Mouse (Mus musculus) heart, postnatal 10 days (tissue): ENCODE data around the gene Tex46. TPM values are rescaled to one million over a fixed set of nuclear protein-coding genes. Genes with fewer than 3 reads are reported as not detected.

Source experiments
- DNase-seq, 2 experiments: peaks; one replicate each; pipeline ENCODE4 v3.0.0; 2021
- intact Hi-C: fragments of 180-260 bp; cut with DNase I; formaldehyde crosslinking; loops from one replicate; pipeline ENCODE4 v1.15.1; 2025
- total RNA-seq, 2 experiments: library from RNA; stranded (reverse); gene quantifications; 2 replicates each; pipeline ENCODE4 v1.2.3; 2021

The Tex46 gene
- not detected for total RNA-seq

DNA sequence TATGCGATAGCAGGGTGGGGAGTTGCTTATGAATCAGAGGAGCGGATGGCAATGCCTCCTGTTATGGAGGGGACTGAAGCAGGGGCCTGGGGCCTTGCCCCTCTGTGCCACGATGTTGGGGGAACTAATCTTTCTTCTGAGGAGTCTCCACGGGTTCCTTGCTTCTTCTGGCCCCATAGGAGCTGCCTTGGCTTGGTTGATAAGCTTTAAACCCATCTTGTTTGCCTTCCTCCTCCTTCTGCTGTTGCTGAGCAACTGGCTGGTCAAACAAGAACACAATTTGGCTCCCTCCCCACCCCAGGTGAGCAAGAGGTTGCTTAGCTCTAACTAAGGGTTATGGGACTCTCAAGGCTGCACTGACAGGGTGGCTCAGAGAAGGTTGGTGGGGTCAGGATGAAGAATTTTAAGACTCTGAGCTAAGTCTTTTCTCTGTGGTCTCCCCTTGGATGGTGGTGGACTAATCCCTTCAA is at the start of gene Tex46:
Gene Tex46, plus strand, starts transcription at position 51 of the 470 bp plus-strand sequence.
- no peak for DNase-seq
- intact Hi-C loops, result no loop called here

DNA sequence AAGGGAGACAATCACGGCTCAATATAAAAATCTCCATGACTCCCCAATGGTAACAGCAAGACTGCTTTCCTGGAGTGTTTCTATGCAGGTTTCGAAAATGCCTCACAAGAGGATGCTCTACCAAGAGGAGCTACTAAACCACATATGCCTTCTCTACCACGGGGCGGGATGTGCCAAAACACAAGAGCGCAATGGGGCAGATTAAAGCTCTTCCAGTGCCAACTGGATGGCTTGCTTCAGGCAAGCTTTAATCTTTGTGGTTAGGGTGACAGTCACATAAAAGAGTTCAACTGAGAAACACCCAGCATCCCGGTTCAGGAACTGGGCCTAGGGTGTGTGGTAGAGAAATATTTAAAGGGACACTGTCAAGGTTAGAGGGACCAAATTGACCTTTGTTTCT is 47.5 kb upstream of the Tex46 start:
- DNase-seq, result no peak
- intact Hi-C loops, result no loop called here

DNA sequence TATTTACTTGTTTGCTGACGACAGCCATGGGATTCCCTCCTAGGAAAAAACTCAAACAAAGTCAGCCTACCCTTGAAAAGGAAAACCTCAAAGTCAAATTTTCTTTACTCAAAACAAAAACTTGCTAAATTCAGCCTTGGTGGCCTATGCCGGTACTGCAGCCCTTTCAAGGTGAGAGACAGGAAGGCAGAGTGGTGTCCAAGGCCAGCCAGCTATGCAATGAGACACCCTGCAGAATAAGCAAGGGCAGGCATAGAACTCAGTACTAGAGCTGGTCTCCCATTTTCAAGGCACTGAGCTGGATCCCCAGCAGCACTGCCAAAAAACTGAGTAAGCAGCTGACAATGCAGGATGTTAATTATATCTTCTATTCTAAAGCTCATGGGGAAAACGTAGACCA is 41.6 kb upstream of the Tex46 start:
- no peak for DNase-seq
- intact Hi-C loops, result no loop called here

DNA sequence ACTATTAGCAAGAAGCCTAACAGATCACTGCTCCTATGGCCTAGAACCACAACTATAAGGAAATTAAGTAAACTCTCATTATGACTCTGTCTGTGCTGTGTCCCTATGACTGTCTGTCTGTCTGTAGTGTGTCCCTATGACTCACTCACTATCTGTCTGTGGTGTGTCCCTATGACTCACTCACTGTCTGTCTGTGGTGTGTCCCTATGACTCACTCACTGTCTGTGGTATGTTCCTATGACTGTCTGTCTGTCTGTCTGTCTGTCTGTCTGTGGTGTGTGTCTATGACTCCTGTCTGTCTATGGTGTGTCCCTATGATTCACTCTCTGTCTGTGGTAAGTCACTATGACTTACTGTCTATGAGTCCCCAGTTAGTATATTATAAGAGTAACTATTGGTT is 40.2 kb upstream of the Tex46 start:
- DNase-seq, result no peak
- intact Hi-C loops, result no loop called here

DNA sequence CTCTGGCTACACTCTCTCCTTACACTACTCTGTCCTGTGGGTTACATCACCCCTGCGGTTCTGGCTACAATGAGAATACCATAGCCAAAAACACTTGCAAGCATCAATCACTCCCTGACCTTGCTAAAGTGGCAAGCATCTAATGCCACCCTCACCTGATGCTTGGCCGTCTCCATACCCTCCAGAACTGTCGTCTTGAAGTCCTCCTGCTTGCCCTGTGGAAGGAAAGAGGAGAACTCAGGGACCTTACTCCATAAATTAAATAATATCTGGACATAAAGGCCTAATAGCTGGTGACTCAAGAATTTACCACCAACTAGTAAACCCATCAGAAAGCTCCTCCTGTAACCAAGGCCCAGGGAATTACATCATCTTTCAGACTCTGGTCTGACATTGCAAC is 28.4 kb upstream of the Tex46 start:
- intact Hi-C loops, result no loop called here
- DNase-seq, result no peak

DNA sequence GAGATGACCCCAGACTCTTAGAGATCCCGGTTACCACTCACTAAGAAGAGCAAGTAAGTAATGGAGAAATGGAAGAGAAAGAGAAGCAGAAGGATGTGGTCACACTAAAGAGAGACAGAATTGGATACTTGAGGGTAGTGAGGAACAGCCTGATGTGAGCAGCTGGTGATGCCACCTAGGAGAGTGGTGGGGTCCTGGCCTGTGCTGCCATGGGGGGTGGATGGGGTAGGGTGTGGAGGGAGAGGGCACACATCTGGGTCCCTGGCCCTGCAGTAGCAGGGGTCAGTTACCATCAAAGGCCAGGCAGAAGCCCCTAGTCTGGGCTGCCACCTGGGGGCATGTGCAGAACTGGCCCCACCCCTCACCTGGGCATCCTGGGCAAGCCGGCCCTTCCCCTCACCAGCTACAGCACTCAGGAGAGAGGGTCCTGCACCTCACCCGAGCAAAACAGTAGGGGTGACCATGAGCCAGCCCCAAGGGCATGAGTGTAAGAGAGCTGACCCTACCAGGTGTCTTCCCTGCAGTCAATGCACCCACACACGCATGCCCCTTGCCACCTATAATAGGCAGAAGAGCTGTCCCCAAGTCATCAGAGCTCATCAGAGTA is 22.9 kb upstream of the Tex46 start:
- intact Hi-C loops, result no loop called here
- DNase-seq, result no peak

DNA sequence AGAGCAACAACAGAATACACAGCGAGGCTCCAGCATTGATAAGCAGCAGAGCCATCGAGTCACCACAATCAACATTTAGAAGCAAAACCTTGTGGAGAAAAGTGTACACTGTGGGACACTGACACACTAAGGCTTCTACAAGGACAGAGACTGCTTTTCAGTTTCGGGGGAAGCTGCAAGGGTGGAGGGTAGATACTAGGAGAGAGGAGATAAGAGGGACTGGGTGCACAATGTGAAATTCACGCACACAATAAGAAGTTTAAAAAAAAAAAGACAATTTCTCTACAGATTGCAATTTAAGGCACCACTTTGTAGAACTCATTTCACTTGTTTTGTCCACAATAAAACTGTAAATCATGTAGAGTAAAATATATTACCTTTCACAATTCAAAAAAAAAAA is 22.2 kb upstream of the Tex46 start:
- intact Hi-C loops, result no loop called here
- DNase-seq, result no peak

DNA sequence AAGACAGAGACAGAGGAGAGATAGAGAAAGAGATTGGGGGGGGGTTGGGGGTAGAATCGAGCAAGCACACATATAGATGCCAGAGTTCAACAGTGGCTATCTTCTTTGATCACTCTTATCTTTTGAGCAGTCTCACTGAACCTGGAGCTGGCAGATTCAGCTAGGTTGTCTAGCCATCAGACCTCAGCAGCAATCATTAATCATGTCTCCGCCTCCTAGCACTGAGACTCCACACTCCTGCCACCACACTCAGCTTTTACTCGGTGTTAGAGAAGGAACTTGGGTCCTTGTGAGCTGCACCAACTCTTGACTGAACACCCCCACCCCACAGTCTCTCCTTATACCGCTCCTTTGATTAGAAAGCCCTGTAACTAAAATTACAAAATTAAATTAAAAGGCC is 18.1 kb upstream of the Tex46 start:
- intact Hi-C loops, result no loop called here
- no peak for DNase-seq

DNA sequence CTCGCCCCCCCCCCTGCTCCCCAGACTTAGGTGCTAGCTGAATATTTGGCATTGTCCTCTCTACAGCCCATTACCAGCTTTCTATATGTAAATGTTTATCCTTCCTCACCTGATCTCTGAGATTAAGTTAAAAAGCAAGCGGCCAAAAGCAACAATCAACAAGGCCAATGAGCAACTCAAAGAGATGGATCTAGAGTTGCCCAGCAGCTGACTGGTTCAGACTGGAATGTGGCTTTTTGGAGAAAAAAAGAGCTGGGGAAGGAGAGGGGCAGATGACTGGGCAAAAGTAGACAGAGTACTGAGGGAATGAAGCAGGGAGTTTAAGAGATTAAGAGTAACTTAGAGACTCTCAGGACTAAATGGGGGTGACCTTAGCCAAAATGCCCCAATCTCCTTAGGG is 16.2 kb upstream of the Tex46 start:
- intact Hi-C loops, result no loop called here
- DNase-seq, result no peak

DNA sequence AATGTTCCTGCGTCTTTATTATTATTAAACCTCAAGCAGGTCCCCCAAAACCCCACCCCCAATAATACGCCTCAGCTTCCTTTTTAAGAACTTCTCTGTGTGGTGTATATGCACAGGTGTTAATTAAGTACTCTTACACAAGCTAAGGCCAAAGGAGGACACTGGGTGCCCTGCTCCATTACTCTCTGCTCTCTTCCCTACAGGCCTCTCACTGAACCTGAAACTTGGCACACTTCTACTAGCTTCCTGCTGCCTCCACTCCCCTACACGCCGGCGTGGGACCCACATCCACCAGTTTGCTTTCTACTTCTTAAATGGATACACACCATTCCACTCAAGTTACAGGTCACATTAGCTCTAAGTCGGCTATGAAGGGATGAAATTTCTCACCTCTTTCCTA is 15.0 kb upstream of the Tex46 start:
- DNase-seq, result no peak
- intact Hi-C loops, result no loop called here

DNA sequence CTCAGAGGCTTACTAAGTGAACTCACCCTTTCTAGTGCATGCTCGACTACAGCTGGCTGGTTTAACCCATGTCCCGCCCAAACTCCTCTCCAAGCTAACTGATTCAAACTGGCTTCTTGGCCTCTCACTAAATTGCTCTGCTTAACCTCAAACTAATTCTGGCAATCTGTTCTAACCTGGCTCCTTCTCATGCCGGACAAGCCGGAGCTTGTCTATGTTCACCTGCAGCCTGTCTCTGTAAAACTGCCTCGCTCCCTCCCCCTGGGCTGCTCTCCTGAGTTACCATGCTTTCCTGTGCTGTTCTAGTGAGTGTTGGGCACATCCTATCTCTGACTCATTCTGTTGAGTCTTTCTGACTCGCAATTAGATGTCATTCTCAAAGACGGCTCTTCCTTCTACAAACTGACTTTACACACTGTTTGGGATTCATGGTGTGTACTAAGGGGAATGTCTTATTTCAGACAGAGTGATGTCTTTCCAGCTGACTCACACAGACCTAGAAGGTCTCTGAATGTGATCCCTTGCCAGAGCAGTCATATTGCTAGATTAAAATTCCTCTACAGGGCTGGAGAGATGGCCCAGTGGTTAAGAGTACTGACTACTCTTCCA is 11.9 kb upstream of the Tex46 start:
- intact Hi-C loops, result no loop called here
- DNase-seq, result no peak

DNA sequence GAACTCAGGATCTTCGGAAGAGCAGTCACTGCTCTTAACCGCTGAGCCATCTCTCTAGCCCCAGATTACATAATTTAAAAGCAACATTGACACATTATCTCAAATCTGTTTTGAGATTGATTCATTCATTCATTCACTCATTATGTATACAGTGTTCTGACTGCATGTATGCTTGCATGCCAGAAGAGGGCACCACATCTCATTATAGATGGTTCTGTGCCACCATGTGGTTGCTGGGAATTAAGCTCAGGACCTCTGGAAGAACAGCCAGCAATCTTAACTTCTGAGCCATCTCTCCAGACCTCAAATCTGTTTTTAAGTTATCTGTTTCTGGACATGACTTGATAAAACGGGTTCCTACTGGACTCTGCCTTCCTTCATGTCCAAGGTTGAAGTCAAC is 10.4 kb upstream of the Tex46 start:
- DNase-seq, result no peak
- intact Hi-C loops, result loop anchor here (5.0 to 10.0 kb wide), 2 partner anchors 148 to 545 kb away; partner anchors contain the start of gene Rpl11

DNA sequence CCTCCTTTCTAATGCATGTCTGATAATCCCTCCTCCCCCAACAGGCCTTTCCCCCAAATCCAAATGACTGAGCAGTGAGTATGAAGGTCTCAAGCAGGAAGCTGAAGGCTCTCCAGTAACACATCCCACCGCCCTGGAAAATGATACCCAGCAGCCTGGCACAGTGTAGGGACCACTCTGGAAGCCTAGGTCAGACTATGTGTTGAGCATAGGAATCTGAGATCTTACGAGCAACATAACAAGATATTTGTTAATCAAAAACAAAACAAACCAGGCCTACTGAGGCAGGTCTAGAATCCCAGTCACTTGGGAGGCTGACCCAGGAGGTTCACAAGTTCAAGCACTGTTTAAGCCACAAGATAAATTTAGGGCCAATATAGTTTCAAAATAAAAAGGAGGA is 9.7 kb upstream of the Tex46 start:
- DNase-seq, result no peak
- intact Hi-C loops, result loop anchor here (5.0 to 10.0 kb wide), 2 partner anchors 148 to 546 kb away; partner anchors contain the start of gene Rpl11

DNA sequence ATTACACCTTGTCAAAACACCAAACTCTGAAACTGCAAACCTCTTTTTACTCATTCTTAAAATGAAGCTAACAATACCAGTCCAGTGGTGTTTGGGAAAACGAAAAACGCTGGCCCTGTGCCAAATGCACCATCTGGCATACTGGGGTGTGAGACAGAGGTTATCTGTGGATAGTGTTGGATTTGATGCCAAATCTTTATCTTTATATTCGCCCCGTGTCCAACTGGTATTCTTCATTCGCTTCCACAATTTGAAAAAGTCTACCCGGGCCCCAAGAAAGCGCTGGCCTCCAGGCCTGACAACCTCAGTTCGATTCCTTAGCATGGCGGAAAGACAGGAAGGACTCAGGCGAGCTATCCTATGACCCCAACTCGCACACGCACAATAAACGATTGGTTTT is 8.8 kb upstream of the Tex46 start:
- intact Hi-C loops, result loop anchor here (5.0 to 10.0 kb wide), 2 partner anchors 149 to 547 kb away; partner anchors contain the start of gene Rpl11
- peak; percentile 54 to 78 for DNase-seq

DNA sequence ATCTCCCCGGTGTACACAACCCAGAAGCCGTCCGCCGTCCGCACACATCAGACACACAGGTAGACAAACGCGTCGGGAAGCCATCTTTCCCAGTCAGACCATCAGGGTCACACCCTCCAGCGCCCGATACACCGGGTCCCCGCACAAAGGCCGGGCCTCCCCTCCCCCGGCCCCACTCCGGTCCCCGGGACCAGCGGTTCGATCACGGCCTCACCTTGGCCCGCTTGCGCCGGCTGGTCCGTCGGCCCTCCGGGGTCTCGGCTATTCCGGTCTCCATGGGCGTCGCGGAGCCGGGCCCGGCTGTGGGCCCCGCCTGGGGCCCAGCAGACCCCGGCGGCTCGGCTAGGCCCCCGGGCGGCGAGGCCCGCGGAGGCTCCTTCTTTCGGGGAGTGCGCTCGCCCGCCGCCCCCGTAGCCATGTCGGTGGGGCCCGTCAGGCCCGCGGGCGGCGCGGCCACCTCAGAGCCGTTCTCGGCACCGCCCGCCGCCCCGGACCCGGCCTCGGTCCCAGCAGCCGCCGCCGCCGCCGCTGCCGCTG is 8.2 kb upstream of the Tex46 start:
- intact Hi-C loops, result loop anchor here (1.0 to 10.0 kb wide), 3 partner anchors 76 to 547 kb away; partner anchors contain the start of gene Rpl11
- peak; percentile 62 to 65 for DNase-seq

DNA sequence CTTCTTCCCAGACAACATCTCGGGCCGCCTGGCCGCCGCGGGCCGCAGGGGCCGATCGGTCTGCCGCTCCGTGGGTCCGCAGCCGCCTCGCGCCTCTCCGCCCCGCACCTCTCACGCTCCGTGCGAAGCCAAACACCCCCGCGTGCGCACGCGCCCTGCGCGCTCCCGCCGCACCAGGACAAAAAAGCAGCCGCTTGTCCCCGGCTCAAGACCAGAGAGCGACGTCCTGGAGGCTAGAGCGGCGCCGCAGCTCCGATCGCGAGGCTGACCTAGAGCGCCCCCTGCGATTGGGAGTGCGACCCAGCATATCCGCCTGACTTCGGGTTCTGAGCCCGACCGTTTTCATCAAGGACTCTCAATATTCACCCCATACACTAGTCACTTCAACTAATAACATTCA is 7.7 kb upstream of the Tex46 start, which contains the start of gene Kdm1a:
Gene Kdm1a, minus strand, starts transcription at position 156 of the 400 bp plus-strand sequence.
- intact Hi-C loops, result loop anchor here (1.0 to 10.0 kb wide), 3 partner anchors 76 to 548 kb away; partner anchors contain the start of gene Rpl11

DNA sequence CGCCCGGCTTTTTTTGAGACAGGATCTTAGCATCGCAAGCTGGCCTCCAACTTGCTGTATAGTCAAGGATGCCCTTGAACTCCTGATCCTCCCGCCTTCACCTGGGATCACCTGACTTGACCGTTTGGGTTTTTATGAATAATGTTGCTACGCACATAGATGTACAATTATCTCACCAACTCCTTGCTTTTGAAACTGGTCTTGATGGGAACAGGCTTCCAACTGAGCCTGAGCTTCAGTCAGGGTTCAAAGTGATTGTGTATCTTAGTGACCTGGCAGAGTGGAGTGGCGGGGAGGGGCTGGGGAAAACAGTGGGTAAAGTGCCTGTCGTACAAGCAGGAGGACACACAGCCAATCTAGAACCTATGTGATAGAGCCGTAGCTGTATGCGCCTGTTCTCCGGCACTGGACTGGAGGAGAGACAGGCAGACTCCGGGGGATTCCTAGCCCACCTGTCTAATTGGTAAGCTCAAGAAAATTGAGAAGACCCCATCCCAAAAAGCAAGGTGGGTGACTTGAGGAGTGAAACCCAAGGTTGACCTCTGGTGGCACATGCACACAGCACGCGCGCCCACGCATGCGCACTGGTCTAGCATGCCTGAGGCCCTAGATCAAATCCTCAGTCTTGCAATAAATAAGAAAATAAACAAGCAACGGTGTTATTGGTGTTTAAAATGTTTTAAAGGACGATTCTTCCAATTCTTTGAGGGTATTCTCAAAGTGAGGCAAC is 4.3 kb upstream of the Tex46 start:
- DNase-seq, result no peak
- intact Hi-C loops, result loop anchor here (10.0 kb wide), 1 partner anchor 551 kb away; the partner anchor contains the start of gene Rpl11

More for the DNA sequence above, 7.7 kb upstream of the Tex46 start, which contains the start of gene Kdm1a:
- DNase-seq, result peak; percentile 96 to 98

DNA sequence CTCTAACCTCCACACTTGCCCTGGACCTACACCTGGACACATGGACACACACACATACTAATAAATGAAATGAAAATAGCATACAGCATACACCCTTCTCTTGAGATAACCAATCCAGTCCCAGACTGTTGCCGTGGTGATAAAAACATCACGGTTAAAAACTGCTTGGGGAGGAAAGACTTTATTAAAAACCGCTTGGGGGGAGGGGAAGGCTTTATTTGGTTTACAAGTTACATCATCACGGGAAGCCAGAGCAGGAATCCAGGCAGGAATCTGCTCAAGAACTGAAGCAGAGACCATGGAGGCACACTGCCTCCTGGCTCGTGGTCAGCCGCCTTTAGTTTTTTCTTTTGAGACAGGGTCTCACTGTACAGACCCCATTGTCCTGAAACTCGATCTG is 3.4 kb downstream of the Tex46 start:
- no peak for DNase-seq
- intact Hi-C loops, result no loop called here

DNA sequence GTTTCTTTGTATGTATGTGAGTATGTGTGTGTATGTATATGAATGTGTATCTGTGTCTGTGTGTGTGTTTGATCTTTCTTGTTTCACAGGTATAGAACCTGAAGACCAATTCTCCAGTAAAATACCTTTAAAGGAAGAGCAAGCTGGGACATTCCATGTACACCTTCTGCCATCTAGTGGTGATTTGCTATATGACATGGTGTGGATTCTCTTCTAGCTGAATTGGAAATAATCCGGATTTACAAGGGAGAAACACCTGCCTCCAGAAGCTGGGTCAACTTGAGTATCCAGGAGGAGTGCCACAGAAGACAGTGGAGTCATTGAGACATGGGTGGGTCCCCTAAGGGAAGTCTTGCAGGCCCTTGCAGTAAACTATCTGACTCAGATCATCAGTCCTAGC is 11.1 kb downstream of the Tex46 start:
- intact Hi-C loops, result loop anchor here (1.0 to 10.0 kb wide), 4 partner anchors 95 to 367 kb away; no protein-coding TSS in a partner anchor
- peak; percentile 55 to 74 for DNase-seq

DNA sequence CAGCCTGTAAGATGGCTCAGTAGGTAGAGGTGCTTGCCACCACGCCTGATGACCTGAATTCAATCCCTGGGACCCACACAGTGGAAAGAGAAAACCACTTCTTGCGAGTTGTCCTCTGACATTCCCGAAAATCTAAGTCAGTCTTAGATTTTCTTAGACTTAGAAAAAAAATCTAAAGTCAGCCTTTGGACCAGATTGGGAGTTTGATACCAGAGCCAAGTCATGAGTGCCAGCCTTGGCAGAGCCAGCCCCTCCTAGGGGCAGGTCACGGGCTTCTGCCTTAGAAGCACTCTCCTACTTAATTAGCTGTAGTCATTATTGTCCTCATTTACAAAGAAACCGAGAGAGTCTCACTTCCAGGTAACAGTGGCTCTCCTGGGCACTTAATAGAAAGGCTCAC is 11.7 kb downstream of the Tex46 start:
- no peak for DNase-seq
- intact Hi-C loops, result loop anchor here (1.0 to 10.0 kb wide), 5 partner anchors 95 to 367 kb away; no protein-coding TSS in a partner anchor

DNA sequence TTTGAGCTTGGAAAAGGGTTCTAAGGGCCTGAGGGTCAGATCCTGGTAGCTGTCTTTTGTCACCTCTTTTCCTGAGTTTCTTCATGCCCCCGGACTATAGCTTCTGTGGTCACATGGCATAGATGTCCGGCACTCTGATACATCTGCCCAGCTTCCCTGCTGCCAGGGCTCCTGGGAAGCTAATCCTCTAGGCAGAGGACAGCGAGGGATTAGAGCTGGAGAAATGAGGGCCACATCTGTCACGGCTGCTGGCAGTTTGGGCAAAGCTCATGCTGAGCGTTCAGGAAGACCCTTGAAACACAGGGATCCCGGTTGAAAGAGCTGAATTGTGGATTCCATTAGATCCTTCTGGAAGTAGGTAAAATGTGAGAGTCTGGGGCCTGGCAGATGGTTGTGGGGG is 12.2 kb downstream of the Tex46 start, which contains the start of gene Lactbl1:
Gene Lactbl1, plus strand, starts transcription at position 234 of the 400 bp plus-strand sequence.
- intact Hi-C loops, result loop anchor here (1.0 to 10.0 kb wide), 3 partner anchors 168 to 368 kb away; no protein-coding TSS in a partner anchor
- no peak for DNase-seq
